Mouse (Mus musculus) cerebellum, adult 9-10 months (tissue): ENCODE data around the gene Rnf113a2.

Experiments
- DNase-seq: peaks from one replicate; pipeline ENCODE4 v3.0.0; 2022

Gene Rnf113a2

DNA sequence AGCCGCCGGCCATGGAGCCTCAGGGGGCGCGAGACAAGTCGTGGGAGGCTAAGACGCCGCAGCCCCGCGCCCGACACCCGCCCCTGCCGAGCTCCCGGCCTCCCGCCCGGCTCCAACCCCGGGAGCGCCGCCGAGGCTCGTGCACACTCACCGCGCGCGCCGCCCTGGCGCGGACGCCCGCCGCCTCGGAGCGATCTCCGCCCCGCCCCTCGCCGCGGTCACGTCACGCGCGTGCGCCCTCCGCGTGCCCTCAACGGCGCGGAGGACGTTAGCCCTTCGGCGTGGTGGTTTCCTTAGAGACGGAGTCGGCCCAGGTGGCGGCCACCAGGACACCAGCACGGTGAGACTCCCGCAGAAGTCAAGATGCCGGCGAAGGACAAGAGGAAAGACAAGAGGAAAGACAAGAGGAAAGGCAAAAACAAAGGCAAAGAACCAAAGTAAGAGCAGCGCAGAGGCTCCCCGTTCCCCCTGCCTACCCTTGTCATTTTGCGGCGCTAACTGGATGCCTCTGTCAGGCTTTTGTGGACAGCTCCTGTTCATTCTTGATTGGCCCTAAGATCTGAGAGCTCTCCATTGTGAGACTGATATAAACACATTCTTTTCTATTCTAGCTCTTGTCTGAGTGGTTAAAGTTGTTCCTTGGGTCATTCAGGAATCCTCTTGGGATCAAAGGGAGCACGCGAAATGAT lies 8.0 kb upstream of the Rnf113a2 start, which contains the start of the genes Entpd5 and Bbof1:
TSS of gene Entpd5 (minus strand) at position 211 of the 689 bp plus-strand sequence.
TSS of gene Bbof1 (plus strand) at position 253 of the 689 bp plus-strand sequence.
- peak; percentile 91 for DNase-seq

DNA sequence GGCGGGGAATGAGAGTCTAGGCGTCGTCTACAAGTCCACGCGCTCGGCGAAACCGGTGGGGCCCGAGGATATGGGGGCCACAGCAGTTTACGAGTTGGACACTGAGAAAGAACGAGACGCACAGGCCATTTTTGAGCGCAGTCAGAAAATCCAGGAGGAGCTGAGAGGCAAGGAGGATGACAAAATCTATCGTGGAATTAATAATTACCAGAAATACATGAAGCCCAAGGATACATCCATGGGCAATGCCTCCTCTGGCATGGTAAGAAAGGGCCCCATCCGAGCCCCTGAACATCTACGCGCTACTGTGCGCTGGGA lies 568 bp downstream of the Rnf113a2 start:
- DNase-seq: no peak

DNA sequence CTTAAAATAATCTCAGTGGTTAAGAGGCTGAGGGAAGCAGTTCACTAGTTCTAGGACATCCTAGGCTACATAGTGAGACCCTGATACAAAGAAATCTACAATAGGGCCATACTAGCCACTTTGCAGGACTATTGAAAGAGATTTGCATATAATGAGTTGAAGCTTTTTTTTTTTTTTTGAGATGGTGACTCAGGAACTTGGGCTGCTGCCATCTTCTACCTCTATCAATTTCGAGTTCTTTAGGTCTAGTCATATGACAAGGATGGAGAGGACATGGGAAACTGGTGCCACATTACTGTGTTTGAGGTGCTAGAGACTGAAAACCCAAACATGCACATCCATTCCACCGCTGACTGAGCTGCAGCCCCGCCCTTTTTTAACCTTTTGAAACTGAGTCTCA lies 7.0 kb downstream of the Rnf113a2 start:
- no peak for DNase-seq

DNA sequence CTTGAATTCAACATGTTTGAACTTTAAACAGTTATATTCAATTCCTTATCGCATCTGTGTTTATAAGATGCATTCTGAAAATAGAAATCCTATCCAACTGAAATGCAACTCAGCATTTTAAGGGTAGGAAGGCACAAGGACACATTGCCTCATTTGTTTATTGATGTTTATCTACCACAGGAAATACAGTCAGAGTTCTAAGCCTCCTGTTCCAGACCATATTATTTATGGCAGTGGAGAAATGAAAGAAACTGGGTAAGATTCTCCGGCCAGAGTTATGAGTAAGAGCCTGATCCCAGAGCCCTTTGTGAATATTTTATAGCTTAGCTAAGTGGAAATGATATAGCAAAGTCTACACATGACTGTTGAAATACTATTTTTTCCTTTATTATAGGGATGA lies 12.8 kb downstream of the Rnf113a2 start:
- no peak for DNase-seq

DNA sequence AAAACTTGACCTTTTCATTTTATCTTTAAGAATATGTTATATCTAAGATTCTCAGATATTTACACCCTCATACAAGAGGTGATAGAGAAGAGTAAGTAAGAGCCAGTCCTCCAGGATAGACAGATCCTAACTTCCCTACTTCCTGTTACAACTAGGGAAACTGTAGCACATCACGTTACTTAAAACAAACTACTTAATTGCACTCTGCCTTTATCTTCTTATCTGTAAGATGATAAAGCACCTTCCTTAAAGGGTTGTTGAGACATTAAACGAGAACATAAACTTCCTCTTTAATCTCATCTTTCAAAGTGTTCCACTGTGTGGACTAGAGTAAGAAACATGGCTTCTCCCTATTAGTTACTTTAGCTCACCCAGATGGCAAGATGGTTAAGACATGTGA lies 21.7 kb downstream of the Rnf113a2 start:
- no peak for DNase-seq

DNA sequence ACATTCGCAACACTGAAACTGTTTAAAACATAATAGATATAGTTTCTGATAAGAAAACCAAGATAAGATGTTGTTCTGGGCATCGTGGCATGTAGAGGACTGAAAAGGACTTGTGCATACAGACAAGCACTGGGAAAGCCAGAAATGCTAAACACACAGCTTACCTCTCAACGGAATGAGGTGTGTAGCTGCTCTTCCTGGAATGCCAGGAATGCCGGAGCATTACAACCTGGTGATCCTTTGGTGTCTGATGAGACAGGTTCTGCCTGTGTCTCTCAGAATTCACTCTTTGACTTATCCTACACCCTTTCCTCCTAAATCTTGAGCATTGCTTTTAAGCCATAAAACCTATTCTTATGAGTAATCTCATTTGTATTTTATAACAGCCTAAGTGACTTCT lies 25.5 kb downstream of the Rnf113a2 start:
- DNase-seq: no peak

DNA sequence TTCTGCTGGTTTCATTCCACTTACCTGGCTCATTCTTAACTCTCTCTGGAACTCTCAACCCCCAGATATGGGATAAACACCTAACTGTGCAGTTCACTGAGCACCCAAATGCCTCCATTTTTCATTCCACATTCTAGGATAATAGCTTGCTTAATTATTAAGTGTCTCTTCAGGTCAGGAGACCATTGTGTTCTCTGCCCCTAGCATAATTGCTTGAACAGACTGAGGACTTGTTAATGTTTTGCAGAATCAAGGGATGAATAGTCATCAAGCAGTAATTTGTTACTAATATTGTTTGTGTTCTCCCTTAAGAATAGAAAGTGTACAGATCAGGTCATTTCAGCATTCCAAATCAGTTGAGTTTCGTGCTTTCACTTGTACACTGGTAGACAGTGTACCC lies 30.4 kb downstream of the Rnf113a2 start:
- no peak for DNase-seq

DNA sequence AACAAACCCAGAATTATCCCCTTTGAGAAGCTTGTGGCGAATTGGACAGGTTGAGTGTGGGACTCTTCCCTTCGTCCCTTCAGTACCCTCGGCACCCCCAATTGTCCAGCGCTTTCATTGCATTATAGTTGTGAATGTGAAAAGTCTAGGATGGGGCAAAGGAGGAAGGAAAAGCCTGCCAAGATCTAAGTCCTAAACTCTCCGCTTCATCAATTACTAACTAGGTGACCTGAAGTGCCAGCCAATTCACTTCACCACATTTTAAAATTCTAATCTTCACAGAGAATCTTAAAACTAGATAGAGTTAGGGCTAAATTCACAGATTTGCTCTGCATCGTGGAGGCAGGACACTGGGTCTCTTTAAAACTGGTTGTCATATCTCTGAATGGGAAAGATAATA lies 31.2 kb downstream of the Rnf113a2 start:
- DNase-seq: no peak

DNA sequence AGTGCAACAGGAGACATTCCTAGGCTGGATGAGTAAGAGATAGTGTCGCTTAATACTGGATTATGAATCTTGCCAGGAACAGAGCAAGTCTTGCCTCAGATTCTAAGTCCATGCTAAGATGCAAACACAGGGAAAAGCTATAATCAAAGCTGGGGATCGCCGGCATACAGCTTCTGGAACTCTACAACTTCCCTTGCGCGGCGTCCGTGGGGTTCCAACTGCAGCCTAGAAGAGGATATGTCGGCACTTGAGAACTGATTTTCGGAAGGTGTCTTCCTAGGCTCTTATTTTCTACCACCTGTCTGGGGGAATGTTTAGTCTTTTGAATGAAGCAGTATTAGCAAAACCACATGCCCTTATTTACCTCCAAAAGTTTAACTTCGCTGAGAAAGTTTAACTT lies 32.9 kb downstream of the Rnf113a2 start:
- DNase-seq: peak; percentile 38

DNA sequence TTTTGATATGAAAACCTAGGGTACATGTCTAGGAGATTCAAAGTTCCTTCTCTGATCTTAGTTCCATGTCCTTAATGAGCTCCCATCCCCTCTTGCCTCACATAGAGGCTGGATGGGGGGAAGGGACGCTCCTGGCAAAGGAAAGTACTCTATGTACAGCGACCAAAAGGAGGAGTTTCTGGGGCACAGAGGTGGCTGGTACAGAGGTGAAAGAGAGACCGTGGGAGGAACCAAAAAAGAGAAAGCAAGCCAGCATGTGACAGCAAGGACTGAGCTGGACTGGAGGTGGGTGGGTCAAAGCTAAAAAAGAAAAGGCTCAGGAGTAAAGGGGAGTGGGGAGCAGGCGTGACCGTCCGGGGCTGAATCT lies 33.3 kb downstream of the Rnf113a2 start:
- DNase-seq: no peak

DNA sequence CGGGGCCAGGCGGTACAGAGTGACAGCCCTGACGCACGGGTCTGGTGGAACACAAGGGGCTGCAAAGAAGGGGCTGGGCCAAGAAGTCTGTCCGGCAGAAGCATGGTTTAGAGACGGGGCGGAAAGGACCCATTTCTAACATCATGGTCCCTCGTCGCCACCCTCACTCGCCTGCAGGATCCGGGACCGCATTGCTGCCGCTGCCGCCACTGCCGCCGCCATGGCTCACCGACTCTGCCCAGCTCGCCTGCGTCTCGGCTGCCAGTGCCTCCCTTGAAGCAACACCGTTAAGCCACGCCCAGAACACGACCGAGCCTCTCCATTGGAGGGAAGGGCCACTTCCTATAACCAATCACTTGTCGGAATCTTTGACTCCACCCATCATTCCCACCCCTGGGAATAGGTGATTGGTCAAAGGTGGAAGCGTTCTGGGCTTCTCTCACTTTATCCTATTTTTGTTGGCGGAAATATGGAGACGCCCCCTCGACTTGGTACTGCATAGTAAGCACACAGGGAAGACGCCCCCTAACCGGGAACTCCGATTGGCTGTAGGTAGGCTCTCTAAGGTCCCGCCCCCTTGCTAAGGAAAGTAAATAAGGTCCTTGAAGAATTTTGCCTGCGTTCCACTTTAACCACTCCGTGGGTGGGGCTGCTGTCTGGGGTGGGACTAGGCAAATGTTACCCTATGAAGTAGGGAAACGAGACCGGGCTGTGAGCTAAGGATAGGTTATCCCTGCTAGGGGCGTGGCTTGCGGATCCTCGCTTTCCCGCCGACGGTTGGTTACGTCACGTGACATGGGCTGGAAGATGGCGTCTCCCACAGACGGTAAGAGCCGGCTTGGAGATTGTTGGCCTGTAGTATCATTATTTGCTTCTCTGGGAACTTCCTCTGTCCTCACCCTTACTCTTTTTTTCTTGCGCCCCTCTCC lies 34.0 kb downstream of the Rnf113a2 start, which contains the start of the genes Aldh6a1 and Lin52:
TSS of gene Aldh6a1 (minus strand) at position 287 of the 929 bp plus-strand sequence.
TSS of gene Lin52 (plus strand) at position 705 of the 929 bp plus-strand sequence.
- peak; percentile 100 for DNase-seq

DNA sequence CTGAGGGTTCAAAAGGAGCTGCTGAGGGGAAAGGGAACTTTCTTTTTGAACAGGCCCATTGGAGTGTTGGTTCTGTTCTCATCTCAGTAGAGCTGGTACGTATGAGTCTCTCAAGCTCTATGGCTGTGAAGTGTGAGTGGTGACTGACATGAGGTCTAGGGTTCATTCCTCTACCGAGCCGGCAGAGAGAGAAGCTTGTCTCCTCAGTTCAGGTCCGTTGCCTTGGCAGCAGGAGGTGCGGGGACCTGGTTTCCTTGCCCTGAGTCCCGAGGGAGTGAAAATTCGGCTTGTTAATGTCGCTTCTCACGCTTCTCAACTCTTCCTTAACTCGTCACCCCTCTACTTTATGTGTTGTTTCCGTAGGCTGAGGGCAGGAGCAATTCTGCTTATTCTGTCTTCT lies 34.8 kb downstream of the Rnf113a2 start:
- DNase-seq: no peak

DNA sequence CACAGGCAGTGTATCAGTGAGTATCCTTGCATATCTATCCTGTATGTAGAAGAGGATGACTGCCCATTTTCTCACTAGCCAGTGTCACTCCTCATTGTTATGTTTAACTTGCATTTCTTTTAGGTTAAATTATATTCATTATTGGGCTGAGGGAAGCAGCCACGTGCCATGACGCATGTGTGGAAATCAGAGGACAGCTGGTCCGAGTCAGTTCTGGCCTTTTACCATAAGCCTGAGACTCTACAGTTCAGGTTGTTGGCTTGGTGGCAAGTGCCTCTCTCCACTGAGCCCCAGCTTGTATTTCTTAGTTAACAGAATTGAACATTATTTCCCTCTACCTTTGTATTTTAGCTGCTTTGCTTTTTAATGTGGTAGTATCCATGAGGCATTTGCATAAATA lies 39.9 kb downstream of the Rnf113a2 start:
- peak; percentile 22 for DNase-seq

DNA sequence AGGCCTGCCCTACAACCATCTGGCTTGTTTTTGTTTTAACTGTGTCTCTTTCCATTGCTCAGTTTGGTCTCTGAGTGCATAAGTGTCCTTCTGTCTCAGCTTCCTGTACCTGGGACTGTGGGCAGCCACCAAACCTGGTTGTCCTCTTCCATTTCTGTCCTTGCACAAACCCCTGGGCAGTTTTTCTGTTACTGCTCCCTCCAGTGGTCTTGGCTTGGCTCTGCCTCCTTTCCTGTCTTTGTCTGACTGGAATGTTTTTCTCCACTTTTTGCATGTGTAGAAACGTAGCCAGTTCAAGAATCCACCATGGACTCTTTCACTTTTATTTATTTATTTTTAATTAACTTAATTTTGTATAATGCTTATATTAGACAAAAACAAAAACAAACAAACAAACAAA lies 42.8 kb downstream of the Rnf113a2 start:
- DNase-seq: no peak

DNA sequence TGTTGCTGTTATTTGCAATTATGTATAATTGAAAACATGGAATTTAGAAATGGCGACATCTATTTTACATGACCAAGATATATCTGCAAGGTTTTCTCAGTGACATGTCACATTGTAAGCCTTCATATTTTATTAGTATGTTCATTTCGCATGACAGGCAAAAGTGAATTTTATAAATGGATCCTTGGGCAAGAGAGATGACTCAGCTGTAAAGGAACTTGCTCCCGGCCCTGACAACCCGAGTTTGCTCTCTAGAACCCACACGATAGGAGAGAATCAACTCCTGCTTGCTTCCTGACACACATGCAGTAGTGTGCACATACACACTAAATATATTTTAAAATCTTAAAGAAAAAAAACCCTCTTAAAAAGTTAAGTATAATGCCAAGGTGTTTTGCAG lies 44.4 kb downstream of the Rnf113a2 start:
- DNase-seq: no peak

DNA sequence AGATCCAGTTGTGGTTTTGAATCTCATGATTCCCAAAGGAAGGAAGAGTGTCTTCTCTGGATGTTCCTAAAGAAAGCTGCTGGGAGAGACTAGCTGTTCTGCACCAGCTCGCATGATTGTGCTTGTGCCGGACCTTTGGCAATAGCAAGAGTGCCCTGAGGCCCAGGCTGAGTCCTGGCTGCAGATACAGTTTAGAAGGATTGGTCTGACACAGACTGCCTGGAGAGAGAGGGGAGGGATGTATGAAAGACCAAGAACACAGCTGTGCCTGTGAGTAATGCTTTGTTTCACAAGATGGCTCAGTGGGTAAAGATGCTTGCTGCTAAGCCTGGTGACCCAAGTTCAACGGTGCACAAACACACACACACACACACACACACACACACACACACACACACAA lies 45.9 kb downstream of the Rnf113a2 start:
- DNase-seq: no peak
